Mouse (Mus musculus): ENCODE measurements at regions not wholly inside any gene's neighbourhood (a gene's known extent, or its start where the extent isn't known, plus 50 kb on each side); places are given as distances from the start of the nearest gene placed in this dataset.

DNA sequence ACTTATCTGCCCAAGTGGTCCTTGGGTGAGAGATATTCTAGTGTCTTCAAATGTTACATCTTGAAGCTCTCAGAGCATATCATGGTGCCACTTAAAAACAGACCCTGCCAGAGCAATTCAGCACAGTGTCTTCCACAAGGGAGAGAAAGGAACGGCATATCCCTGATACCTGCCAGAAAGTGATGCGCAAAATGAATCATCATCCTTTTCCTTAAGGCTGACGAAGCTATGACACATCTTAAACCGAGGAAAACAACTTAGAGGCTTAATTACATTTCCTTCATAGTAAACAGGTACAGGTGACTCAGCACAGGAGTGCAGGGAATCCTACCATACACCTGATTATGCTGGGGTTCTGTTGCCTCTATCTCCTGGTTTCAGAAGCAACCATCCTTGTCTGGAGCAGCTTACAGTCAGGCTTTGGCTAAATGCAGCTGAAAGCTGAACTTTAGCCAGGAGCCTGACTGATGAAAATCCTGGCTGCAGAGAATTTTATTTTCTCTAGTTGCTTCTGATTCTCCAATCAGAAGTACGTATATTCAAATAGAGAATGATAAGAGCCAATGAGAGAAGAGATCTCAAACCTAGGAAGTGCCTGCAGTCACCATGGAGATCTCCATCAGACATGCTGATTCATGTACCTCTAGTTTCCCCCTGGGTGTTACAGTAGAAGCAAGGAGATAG is 556.1 kb upstream of the Ndn start:
- no peak for ATAC-seq (ENCODE audit: insufficient read depth, low FRiP score)
- H3K9ac ChIP-seq (ENCODE audit: low read length): no peak overlapping the region
- no peaks in the 10 kb centered on the region for H3K36me3 ChIP-seq (ENCODE audit: control insufficient read depth, insufficient read depth, low read length)
- WGBS: 82% methylated on average over 5 of the region's 5 CpGs
- H3K27me3 ChIP-seq (ENCODE audit: control insufficient read depth, insufficient read depth, low read length): no peaks in the 10 kb centered on the region
- no peak overlapping the region for H3K4me3 ChIP-seq (replicated peaks; ENCODE audit: low read length)
- H3K9me3 ChIP-seq (replicated peaks; ENCODE audit: control insufficient read depth, low read length): no peaks in the 10 kb centered on the region
- no peak overlapping the region for H3K27ac ChIP-seq (ENCODE audit: low read length)
- no peaks in the 10 kb centered on the region for H3K4me1 ChIP-seq (ENCODE audit: control insufficient read depth, insufficient read depth, low read length)
- H3K4me2 ChIP-seq (ENCODE audit: low read depth, low read length): no peak overlapping the region

DNA sequence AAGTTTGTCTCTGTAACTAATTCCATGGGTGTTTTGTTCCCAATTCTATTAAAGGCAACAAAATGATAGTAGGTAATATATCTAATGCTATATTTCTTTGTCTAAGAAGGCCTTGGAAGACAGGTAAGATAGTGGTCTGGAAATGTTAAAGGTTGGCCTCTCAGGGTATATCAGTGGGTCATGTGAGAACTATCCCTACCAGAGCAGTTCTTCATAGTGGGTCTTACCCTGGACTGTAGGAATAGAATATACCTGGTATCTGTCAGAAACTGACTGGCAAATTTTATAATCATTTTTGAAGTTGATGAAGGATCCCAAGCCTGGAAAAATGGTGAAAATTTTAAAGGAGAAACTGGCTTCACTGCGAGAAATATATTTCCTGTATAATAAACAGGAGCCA is 509.5 kb upstream of the Ndn start:
- Histone ChIP-seq H3K4me1 (ENCODE audit: control insufficient read depth, insufficient read depth, low read length) (no peaks in the 10 kb centered on the region), H3K27me3 (ENCODE audit: control insufficient read depth, insufficient read depth, low read length) (no peaks in the 10 kb centered on the region), H3K9me3 (replicated peaks; ENCODE audit: control insufficient read depth, low read length) (0 out of 2 replicates have a peak, but pooled peaks cover 3% of the 10 kb centered on the region), H3K9ac (ENCODE audit: low read length) (no peak overlapping the region), H3K36me3 (ENCODE audit: control insufficient read depth, insufficient read depth, low read length) (no peaks in the 10 kb centered on the region), H3K4me2 (ENCODE audit: low read depth, low read length) (no peak overlapping the region), H3K27ac (ENCODE audit: low read length) (no peak overlapping the region), H3K4me3 (replicated peaks; ENCODE audit: low read length) (no peak overlapping the region)
- WGBS: 69% methylated on average over 1 of the region's 1 CpGs
- ATAC-seq (ENCODE audit: insufficient read depth, low FRiP score): no peak

DNA sequence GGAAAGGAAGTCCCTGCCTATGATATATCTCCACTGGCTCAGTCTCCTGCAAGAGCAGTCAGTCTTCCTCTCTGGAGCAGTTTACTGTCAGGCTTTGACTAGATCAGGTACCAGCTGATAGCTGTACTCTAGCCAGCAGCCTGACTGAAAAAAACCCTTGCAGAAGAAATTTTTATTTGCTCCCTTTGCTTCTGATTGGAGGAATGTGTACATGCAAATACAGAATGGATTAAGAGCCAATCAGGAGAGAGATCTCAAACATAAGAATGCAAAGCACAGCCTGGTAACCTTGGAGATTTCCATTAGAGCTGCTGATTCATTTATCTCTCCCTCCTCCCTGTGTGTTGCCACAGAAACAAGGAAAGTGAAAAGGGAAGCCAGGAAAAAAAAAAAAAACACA is 509.1 kb upstream of the Ndn start:
- Histone ChIP-seq H3K27me3 (ENCODE audit: control insufficient read depth, insufficient read depth, low read length) (no peaks in the 10 kb centered on the region), H3K9ac (ENCODE audit: low read length) (no peak overlapping the region), H3K4me1 (ENCODE audit: control insufficient read depth, insufficient read depth, low read length) (no peaks in the 10 kb centered on the region), H3K4me3 (replicated peaks; ENCODE audit: low read length) (no peak overlapping the region), H3K36me3 (ENCODE audit: control insufficient read depth, insufficient read depth, low read length) (no peaks in the 10 kb centered on the region), H3K27ac (ENCODE audit: low read length) (no peak overlapping the region), H3K9me3 (replicated peaks; ENCODE audit: control insufficient read depth, low read length) (0 out of 2 replicates have a peak, but pooled peaks cover 3% of the 10 kb centered on the region), H3K4me2 (ENCODE audit: low read depth, low read length) (no peak overlapping the region)
- ATAC-seq (ENCODE audit: insufficient read depth, low FRiP score): peak; percentile 58; the same call in 1 of the 2 replicates

DNA sequence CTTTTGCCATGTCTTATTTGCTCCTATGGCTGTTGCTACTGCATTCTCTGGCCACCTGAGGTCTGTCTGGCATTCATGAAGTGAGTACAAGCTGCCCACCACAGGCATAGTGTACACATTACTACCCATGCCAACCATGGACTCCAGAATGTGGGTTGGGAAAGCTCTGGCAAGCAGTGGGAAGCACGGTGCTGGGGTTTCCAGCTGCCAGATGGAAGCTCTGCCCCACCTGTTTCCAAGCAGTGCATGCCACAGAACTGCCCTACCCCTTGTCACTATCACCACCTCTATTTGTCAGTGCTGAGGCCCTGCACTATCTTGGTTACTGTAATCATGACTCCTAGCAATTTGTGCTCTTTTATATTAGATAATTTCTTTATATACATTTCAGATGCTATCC is 494.4 kb upstream of the Ndn start:
- Histone ChIP-seq H3K27ac (ENCODE audit: low read length) (no peak overlapping the region), H3K9ac (ENCODE audit: low read length) (no peak overlapping the region), H3K9me3 (replicated peaks; ENCODE audit: control insufficient read depth, low read length) (no peaks in the 10 kb centered on the region), H3K4me1 (ENCODE audit: control insufficient read depth, insufficient read depth, low read length) (no peaks in the 10 kb centered on the region), H3K36me3 (ENCODE audit: control insufficient read depth, insufficient read depth, low read length) (no peaks in the 10 kb centered on the region), H3K4me3 (replicated peaks; ENCODE audit: low read length) (no peak overlapping the region), H3K27me3 (ENCODE audit: control insufficient read depth, insufficient read depth, low read length) (no peaks in the 10 kb centered on the region), H3K4me2 (ENCODE audit: low read depth, low read length) (no peak overlapping the region)
- WGBS: 70% methylated on average over 1 of the region's 1 CpGs
- peak; percentile 33; the same call in 1 of the 2 replicates for ATAC-seq (ENCODE audit: insufficient read depth, low FRiP score)

DNA sequence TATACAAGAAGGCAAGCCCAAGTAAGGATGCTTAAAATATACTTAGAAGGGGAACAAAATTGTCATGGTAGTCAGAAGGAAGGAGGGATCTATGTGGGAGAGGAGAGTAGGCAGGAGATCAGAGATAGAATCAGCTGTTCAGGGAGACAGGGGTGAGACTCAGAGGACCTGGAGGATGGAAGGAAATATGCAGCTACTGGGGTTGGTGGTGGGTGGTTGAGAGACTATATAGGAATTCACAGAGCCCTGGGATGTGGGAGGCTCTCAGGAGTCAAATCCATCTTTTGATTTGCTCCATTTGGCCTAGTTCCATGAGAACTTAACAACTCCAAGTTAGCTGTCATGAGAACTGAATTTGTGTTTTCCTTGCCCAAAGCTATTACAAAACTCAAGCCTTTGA is 481.9 kb upstream of the Ndn start:
- Histone ChIP-seq H3K4me2 (ENCODE audit: low read depth, low read length) (no peak overlapping the region), H3K9ac (ENCODE audit: low read length) (no peak overlapping the region), H3K4me3 (replicated peaks; ENCODE audit: low read length) (no peak overlapping the region), H3K27ac (ENCODE audit: low read length) (no peak overlapping the region), H3K36me3 (ENCODE audit: control insufficient read depth, insufficient read depth, low read length) (no peaks in the 10 kb centered on the region), H3K9me3 (replicated peaks; ENCODE audit: control insufficient read depth, low read length) (no peaks in the 10 kb centered on the region), H3K4me1 (ENCODE audit: control insufficient read depth, insufficient read depth, low read length) (no peaks in the 10 kb centered on the region), H3K27me3 (ENCODE audit: control insufficient read depth, insufficient read depth, low read length) (no peaks in the 10 kb centered on the region)
- no peak for ATAC-seq (ENCODE audit: insufficient read depth, low FRiP score)

DNA sequence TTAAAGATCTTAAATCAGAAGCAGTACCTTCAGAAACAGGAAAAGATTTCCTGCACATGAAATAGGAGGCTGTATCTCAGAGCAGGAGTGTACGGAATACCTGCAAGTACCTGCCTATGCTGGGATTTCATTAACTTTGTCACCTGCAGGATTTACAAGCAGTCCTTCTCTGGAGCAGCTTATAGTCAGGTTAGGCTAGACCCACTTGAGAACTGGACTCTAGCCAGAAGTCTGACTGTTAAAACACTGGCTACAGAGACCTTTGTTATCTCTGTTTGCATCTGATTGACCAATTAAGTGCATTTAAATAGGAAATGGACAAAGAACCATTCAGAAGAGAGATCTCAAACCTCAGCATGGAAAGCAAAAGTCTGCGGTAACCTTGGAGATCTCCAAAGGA is 480.0 kb upstream of the Ndn start:
- H3K9me3 ChIP-seq (replicated peaks; ENCODE audit: control insufficient read depth, low read length): no peaks in the 10 kb centered on the region
- no peaks in the 10 kb centered on the region for H3K4me1 ChIP-seq (ENCODE audit: control insufficient read depth, insufficient read depth, low read length)
- H3K27ac ChIP-seq (ENCODE audit: low read length): no peak overlapping the region
- ATAC-seq (ENCODE audit: insufficient read depth, low FRiP score): no peak
- H3K4me2 ChIP-seq (ENCODE audit: low read depth, low read length): no peak overlapping the region
- no peaks in the 10 kb centered on the region for H3K27me3 ChIP-seq (ENCODE audit: control insufficient read depth, insufficient read depth, low read length)
- no peak overlapping the region for H3K4me3 ChIP-seq (replicated peaks; ENCODE audit: low read length)
- no peaks in the 10 kb centered on the region for H3K36me3 ChIP-seq (ENCODE audit: control insufficient read depth, insufficient read depth, low read length)
- H3K9ac ChIP-seq (ENCODE audit: low read length): no peak overlapping the region
- 92% methylated on average over 2 of the region's 2 CpGs for WGBS

DNA sequence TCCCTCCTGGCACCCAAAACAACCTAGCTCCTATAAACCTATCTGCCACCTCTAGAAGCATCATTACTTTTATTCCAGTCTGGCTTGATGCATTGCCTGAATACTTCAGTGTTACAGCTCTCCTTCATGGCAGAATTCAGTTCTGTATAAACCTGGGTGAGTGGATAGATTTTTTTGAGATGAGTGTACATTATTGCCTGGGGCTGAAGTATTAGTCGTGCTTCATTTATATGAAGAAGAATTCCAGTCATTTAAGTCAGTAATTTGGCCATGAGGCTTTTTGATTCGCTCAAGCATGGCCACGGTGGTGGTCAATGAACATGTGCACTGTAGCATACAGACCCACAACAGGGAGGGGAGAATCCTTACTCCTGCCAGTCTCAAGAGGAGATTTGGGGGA is 470.1 kb upstream of the Ndn start:
- H3K4me2 ChIP-seq (ENCODE audit: low read depth, low read length): no peak overlapping the region
- 82% methylated on average over 3 of the region's 3 CpGs for WGBS
- no peak overlapping the region for H3K9ac ChIP-seq (ENCODE audit: low read length)
- H3K4me1 ChIP-seq (ENCODE audit: control insufficient read depth, insufficient read depth, low read length): no peaks in the 10 kb centered on the region
- H3K9me3 ChIP-seq (replicated peaks; ENCODE audit: control insufficient read depth, low read length): no peaks in the 10 kb centered on the region
- no peaks in the 10 kb centered on the region for H3K36me3 ChIP-seq (ENCODE audit: control insufficient read depth, insufficient read depth, low read length)
- no peak overlapping the region for H3K4me3 ChIP-seq (replicated peaks; ENCODE audit: low read length)
- H3K27me3 ChIP-seq (ENCODE audit: control insufficient read depth, insufficient read depth, low read length): no peaks in the 10 kb centered on the region
- H3K27ac ChIP-seq (ENCODE audit: low read length): no peak overlapping the region
- ATAC-seq (ENCODE audit: insufficient read depth, low FRiP score): no peak

DNA sequence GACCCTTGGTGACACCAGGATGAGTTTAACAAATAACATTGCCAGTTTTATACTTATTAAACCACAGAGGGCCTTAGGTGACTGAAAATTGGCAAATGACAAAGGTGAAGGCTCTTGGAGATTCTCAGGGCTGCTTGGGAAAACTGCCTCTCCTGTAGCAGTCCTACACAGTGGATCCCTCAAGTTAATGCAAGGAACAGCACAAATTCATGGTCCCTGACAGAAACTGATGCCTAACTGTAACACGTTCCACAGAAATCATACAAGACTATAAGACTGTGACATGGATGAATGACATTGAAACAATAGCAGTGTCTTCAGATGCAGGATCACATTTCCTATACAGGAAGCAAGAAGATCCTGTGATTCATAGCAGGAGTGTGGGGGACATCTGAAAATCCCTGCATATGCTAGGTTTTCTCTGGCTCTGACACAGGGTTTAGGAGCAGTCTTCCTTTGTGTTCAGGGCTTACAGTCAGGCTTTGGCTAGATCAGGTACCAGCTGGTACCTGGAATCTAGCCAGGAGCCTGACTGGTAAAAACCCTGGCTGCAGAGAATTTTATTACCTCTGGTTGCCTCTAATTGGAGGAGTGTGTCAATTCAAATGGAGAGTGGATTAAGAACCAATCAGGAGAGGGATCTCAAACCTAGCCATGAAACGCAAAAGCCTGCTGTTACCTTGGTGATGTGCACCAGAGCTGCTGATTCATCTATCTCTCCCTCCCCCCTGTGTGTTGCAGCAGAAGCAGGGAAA is 468.9 kb upstream of the Ndn start:
- H3K27me3 ChIP-seq (ENCODE audit: control insufficient read depth, insufficient read depth, low read length): no peaks in the 10 kb centered on the region
- H3K27ac ChIP-seq (ENCODE audit: low read length): no peak overlapping the region
- no peak overlapping the region for H3K4me2 ChIP-seq (ENCODE audit: low read depth, low read length)
- no peak overlapping the region for H3K4me3 ChIP-seq (replicated peaks; ENCODE audit: low read length)
- no peaks in the 10 kb centered on the region for H3K36me3 ChIP-seq (ENCODE audit: control insufficient read depth, insufficient read depth, low read length)
- H3K4me1 ChIP-seq (ENCODE audit: control insufficient read depth, insufficient read depth, low read length): no peaks in the 10 kb centered on the region
- WGBS: 39% methylated on average over 2 of the region's 2 CpGs
- no peak overlapping the region for H3K9ac ChIP-seq (ENCODE audit: low read length)
- no peak for ATAC-seq (ENCODE audit: insufficient read depth, low FRiP score)
- no peaks in the 10 kb centered on the region for H3K9me3 ChIP-seq (replicated peaks; ENCODE audit: control insufficient read depth, low read length)

DNA sequence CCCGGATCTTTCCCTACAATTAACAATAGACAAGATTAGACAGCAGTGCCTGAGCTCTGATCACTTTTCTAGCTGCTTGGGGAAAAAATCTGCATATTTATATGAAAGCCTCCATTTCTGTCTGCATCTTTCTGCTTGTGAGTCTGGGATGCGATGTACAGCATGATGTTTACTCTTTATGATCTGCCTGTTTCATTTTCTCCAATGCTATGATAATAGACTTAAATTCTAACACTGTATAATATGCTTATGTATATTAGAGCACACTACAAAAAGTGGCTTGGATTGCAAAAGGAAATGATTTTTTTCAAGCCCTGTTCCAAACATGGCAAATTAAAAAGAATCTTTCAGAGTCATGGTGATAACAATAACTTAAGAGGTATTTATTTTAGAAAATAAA is 468.3 kb upstream of the Ndn start:
- H3K4me2 ChIP-seq (ENCODE audit: low read depth, low read length): no peak overlapping the region
- no peak overlapping the region for H3K9ac ChIP-seq (ENCODE audit: low read length)
- no peaks in the 10 kb centered on the region for H3K9me3 ChIP-seq (replicated peaks; ENCODE audit: control insufficient read depth, low read length)
- H3K27ac ChIP-seq (ENCODE audit: low read length): no peak overlapping the region
- no peaks in the 10 kb centered on the region for H3K36me3 ChIP-seq (ENCODE audit: control insufficient read depth, insufficient read depth, low read length)
- H3K27me3 ChIP-seq (ENCODE audit: control insufficient read depth, insufficient read depth, low read length): no peaks in the 10 kb centered on the region
- 46% methylated on average over 2 of the region's 2 CpGs for WGBS
- no peak for ATAC-seq (ENCODE audit: insufficient read depth, low FRiP score)
- no peak overlapping the region for H3K4me3 ChIP-seq (replicated peaks; ENCODE audit: low read length)
- no peaks in the 10 kb centered on the region for H3K4me1 ChIP-seq (ENCODE audit: control insufficient read depth, insufficient read depth, low read length)

Data from stomach, embryonic 16.5 days (tissue).